Mouse (Mus musculus): ENCODE data around the gene Tmem246.
A peak's percentile ranks its signal among the peaks of the same experiment; 100 is the strongest.
"Not testable (repeated sequence)": the region's sequence is repeated elsewhere in the genome, so short reads cannot be mapped to it uniquely, and the experiment has no call there.

The Tmem246 gene

GRCm38 (mm10) chr4:49597183-49598100 lies at the start of gene Tmem246:
TSS of gene Tmem246 (minus strand) at chr4:49597876.
- no peak for DNase-seq (ENCODE audit: low spot score)

- no peak for DNase-seq (ENCODE audit: low spot score)
Measured at GRCm38 (mm10) chr4:49639913-49640312, 42.2 kb upstream of the Tmem246 start.

GRCm38 (mm10) chr4:49637821-49638220 lies 40.1 kb upstream of the Tmem246 start:
- no peak for DNase-seq (ENCODE audit: low spot score)

GRCm38 (mm10) chr4:49632139-49632481 lies 34.4 kb upstream of the Tmem246 start:
- DNase-seq (ENCODE audit: low spot score), result no peak

GRCm38 (mm10) chr4:49631319-49632138 lies 33.9 kb upstream of the Tmem246 start, which contains the start of gene Rnf20:
TSS of gene Rnf20 (plus strand) at chr4:49632006.
- peak; percentile 96 for DNase-seq (ENCODE audit: low spot score)

GRCm38 (mm10) chr4:49628941-49629340 lies 31.3 kb upstream of the Tmem246 start:
- DNase-seq (ENCODE audit: low spot score), result peak; percentile 5

- DNase-seq (ENCODE audit: low spot score), result peak; percentile 84
Measured at GRCm38 (mm10) chr4:49626973-49627372, 29.3 kb upstream of the Tmem246 start.

GRCm38 (mm10) chr4:49624969-49625368 lies 27.3 kb upstream of the Tmem246 start:
- not testable (repeated sequence) for DNase-seq (ENCODE audit: low spot score)

- DNase-seq (ENCODE audit: low spot score), result no peak
Measured at GRCm38 (mm10) chr4:49623916-49624315, 26.2 kb upstream of the Tmem246 start.

- no peak for DNase-seq (ENCODE audit: low spot score)
Measured at GRCm38 (mm10) chr4:49622272-49622671, 24.6 kb upstream of the Tmem246 start.

GRCm38 (mm10) chr4:49619861-49620260 lies 22.2 kb upstream of the Tmem246 start:
- not testable (repeated sequence) for DNase-seq (ENCODE audit: low spot score)

GRCm38 (mm10) chr4:49616924-49617323 lies 19.2 kb upstream of the Tmem246 start:
- DNase-seq (ENCODE audit: low spot score), result no peak

- no peak for DNase-seq (ENCODE audit: low spot score)
Measured at GRCm38 (mm10) chr4:49605459-49605858, 7.8 kb upstream of the Tmem246 start.

GRCm38 (mm10) chr4:49604616-49605015 lies 6.9 kb upstream of the Tmem246 start:
- no peak for DNase-seq (ENCODE audit: low spot score)

- no peak for DNase-seq (ENCODE audit: low spot score)
Measured at GRCm38 (mm10) chr4:49604016-49604546, 6.4 kb upstream of the Tmem246 start.

GRCm38 (mm10) chr4:49603161-49603560 lies 5.5 kb upstream of the Tmem246 start:
- DNase-seq (ENCODE audit: low spot score), result no peak

- no peak for DNase-seq (ENCODE audit: low spot score)
Measured at GRCm38 (mm10) chr4:49596846-49597182, 862 bp downstream of the Tmem246 start.

- no peak for DNase-seq (ENCODE audit: low spot score)
Measured at GRCm38 (mm10) chr4:49590152-49590551, 7.5 kb downstream of the Tmem246 start.

GRCm38 (mm10) chr4:49586811-49587210 lies 10.9 kb downstream of the Tmem246 start:
- DNase-seq (ENCODE audit: low spot score), result no peak

- DNase-seq (ENCODE audit: low spot score), result no peak
Measured at GRCm38 (mm10) chr4:49585524-49586101, 12.1 kb downstream of the Tmem246 start.

- DNase-seq (ENCODE audit: low spot score), result peak; percentile 17
Measured at GRCm38 (mm10) chr4:49583965-49584831, 13.5 kb downstream of the Tmem246 start.
